11 mouse cellular contexts compared by ENCODE assay signal in the genomic region with DNA sequence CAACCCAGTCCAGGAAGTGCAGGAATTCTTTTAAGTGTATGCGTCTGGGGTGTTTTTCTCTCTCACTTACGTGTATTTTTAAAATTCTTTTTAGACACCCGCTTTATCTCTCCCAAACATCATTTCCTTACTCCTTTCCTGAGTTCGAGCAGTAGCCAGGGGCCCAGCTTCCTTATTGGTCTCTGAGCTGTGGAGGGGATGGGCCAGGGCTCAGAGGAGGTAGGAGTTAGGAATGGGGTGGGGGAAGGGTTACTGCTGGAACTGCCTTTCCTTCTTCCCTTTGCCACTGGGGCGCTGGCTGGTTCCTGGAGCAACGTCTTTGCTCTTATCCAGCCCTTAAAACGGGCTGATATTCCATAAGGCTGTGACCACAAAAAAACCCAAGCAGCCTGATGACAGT.
A peak's percentile ranks its signal among the peaks of the same experiment; 100 is the strongest.
DNase-seq lines count a peak whose midpoint lies in the region; ATAC-seq and TF ChIP-seq lines count a peak whose summit lies in the region.
"Had no signal": no experiment of that assay in that cellular context is flagged by ENCODE, and none has a peak within 500 bp of the region (broad histone marks: within the 10 kb centered on the region; RNA-seq: fewer than 3 reads in every experiment).

No protein-coding gene starts in this region.

- H3K27ac ChIP-seq in cortical plate, adult 2 months (ENCODE audit: insufficient read depth, low read length) = peak overlapping the region; percentile 57
- H3K27ac ChIP-seq in intestine, embryonic 16.5 days (ENCODE audit: low read length) = no peak overlapping the region
- H3K27ac ChIP-seq: midbrain, embryonic 12.5 days had no signal

- TF ChIP-seq POLR2A in cortical plate, adult 2 months (IDR thresholded peaks at IDR 0.05; ENCODE audit: extremely low read depth, insufficient read depth, low read length) = no peak
- TF ChIP-seq POLR2A in lung, adult 2 months (IDR thresholded peaks at IDR 0.05; ENCODE audit: borderline replicate concordance, extremely low read depth, low read depth, low read length) = peak; percentile 77; the same call in 1 of the 2 replicates

- no peak overlapping the region for H3K4me2 ChIP-seq in intestine, embryonic 16.5 days (ENCODE audit: low read depth, low read length)
- H3K4me2 ChIP-seq: midbrain, embryonic 12.5 days had no signal

- WGBS in intestine, embryonic 16.5 days = 33% methylated on average over 6 of the region's 7 CpGs
- WGBS in lung, adult 2 months = 46% methylated on average over 7 of the region's 7 CpGs

- no peak for TF ChIP-seq CTCF in cortical plate, adult 2 months (IDR thresholded peaks at IDR 0.05; ENCODE audit: extremely low read depth, insufficient read depth, low read length)
- no peak for TF ChIP-seq CTCF in lung, adult 2 months (IDR thresholded peaks at IDR 0.05; ENCODE audit: insufficient read depth, low read length)

- no peaks in the 10 kb centered on the region for H3K9me3 ChIP-seq in intestine, embryonic 16.5 days (ENCODE audit: control insufficient read depth, low read length)
- H3K9me3 ChIP-seq: midbrain, embryonic 12.5 days had no signal

- no peaks in the 10 kb centered on the region for H3K27me3 ChIP-seq in intestine, embryonic 16.5 days (replicated peaks; ENCODE audit: control insufficient read depth, insufficient read depth, low read length)
- H3K27me3 ChIP-seq: midbrain, embryonic 12.5 days; Patski had no signal

- peak; percentile 71 for ATAC-seq in intestine, embryonic 16.5 days
- ATAC-seq: Patski had no signal

- DNase-seq in adrenal gland, postnatal 10 days = peak; percentile 14
- DNase-seq in lung, adult 2 months = no peak
- DNase-seq in urinary bladder, postnatal 14 days (ENCODE audit: low spot score) = no peak
- DNase-seq in spleen, adult 18-20 months = no peak
- no peak for DNase-seq in layer of hippocampus, adult 8-10 months (ENCODE audit: low spot score in 2 of 2)
- DNase-seq in frontal cortex, postnatal 10 days (ENCODE audit: low spot score in 2 of 2) = no peak
- DNase-seq: cerebellum, adult 9-10 months had no signal

- H3K4me1 ChIP-seq in cortical plate, adult 2 months (ENCODE audit: control insufficient read depth, insufficient read depth, low read length) = no peaks in the 10 kb centered on the region
- H3K4me1 ChIP-seq in intestine, embryonic 16.5 days (ENCODE audit: control insufficient read depth, insufficient read depth, low read length) = no peaks in the 10 kb centered on the region
- H3K4me1 ChIP-seq in lung, adult 2 months (ENCODE audit: control insufficient read depth, insufficient read depth, low read length) = no peaks in the 10 kb centered on the region
- H3K4me1 ChIP-seq: midbrain, embryonic 12.5 days had no signal

- H3K4me3 ChIP-seq in cortical plate, adult 2 months (ENCODE audit: insufficient read depth, low read length) = peak overlapping the region; percentile 22; the same call in 1 of the 2 replicates
- H3K4me3 ChIP-seq in intestine, embryonic 16.5 days (ENCODE audit: low read length) = no peak overlapping the region
- H3K4me3 ChIP-seq in lung, adult 2 months (replicated peaks; ENCODE audit: extremely low read depth, low read depth, low read length) = peak overlapping the region; percentile 65
- H3K4me3 ChIP-seq: midbrain, embryonic 12.5 days had no signal

- no peak overlapping the region for H3K9ac ChIP-seq in intestine, embryonic 16.5 days (ENCODE audit: low read depth, low read length)
- H3K9ac ChIP-seq: midbrain, embryonic 12.5 days had no signal

- H3K36me3 ChIP-seq in intestine, embryonic 16.5 days (ENCODE audit: control insufficient read depth, insufficient read depth, low read length) = no peaks in the 10 kb centered on the region
- H3K36me3 ChIP-seq: midbrain, embryonic 12.5 days had no signal
